Mouse (Mus musculus): ENCODE data around the gene Rhobtb3. TPM values are rescaled to one million over a fixed set of nuclear protein-coding genes. Genes with fewer than 3 reads are reported as not detected.
A peak's percentile ranks its signal among the peaks of the same experiment; 100 is the strongest.
"Not testable (repeated sequence)": the region's sequence is repeated elsewhere in the genome, so short reads cannot be mapped to it uniquely, and the experiment has no call there.

Rhobtb3 gene
- polyA plus RNA-seq, 1 experiment from 2014 or later: 52.4 TPM

DNA sequence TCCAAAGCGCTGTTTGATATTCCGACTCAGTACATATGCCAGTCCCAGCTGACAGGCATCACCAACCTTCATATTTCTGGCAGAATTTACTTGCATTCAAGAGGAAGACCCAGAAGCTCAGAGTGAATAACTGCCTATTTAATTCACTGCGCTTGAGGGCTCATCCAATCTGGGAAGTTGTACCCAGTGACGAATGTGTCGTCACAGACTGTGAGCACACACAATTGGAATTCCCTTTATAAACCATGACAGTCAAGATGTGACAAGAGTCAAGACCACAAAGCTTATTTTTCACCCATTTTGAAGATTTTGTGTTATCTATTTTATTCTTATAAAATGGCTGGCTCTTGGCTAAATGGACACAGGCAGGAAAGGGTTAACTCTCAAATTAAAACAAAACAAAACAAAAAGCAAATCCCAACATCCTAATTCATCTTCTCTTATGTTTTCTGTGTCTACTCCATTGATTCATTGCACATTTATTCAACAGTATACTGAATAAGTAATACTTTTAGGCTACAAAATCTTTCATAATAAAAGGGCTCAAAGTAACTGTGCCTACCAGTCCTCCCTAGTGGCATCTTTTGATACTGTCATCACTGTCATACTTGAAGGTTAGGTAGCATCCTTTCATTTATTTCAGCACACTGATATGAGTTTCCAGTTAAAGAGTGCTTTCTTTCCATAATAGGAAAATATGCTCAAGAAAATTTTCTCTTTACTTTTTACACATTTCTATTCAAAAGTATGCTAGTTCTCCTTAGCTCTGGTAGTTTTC lies 2.0 kb downstream of the Rhobtb3 start:
- Histone ChIP-seq H3K27me3 (ENCODE audit: insufficient read depth, low read length) (no peaks in the 10 kb centered on the region), H3K9me3 (ENCODE audit: low read depth, low read length) (no peaks in the 10 kb centered on the region), H3K27ac (ENCODE audit: low read depth) (no peak overlapping the region), H3K4me3 (ENCODE audit: low read depth, low read length) (peak overlapping the region; percentile 15; the same call in 1 of the 2 replicates), H3K36me3 (ENCODE audit: insufficient read depth) (peaks cover 21% of the 10 kb centered on the region), H3K4me1 (ENCODE audit: insufficient read depth) (peaks cover 11% of the 10 kb centered on the region), H3K9ac (no peak overlapping the region), H3K4me2 (peak overlapping the region; percentile 53)
- ATAC-seq (ENCODE audit: insufficient read depth) (no peak), DNase-seq (peak; percentile 5)
- no peak for TF ChIP-seq CTCF (IDR thresholded peaks at IDR 0.05; ENCODE audit: low read depth)
- 86% methylated on average over 5 of the region's 5 CpGs for WGBS

DNA sequence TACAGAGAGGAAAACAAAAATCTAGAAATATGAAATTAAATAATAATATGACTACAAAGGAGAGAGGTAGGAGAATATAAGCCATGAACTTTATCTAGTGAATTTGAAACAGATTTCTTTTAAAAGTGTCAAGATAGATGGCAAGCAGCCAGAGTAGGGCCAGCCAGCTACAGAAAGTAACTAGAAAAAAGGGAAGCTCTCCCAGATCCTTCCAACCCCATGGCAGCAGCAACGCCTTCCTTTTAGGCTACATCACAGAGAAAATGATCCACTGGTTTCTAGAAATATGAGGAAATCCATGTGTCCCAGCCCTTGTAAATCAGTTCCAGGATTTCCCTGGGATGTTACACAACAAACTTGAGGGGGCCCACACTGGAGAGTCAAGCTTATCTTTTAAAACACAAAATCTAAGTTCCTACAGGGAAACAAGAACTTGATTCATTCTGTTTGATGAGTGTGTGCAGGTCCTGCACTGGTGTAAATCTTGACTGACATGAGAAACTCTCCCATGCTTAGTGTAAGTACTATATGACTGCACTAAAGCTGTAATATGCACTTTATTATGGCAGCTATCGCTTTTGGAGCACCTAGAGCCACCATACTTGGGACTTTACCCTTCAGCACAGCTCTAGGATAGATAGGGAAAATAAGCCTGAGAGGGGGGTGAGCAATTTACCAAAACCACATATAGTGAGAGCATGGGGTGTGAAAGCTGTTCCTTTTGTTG lies 2.8 kb downstream of the Rhobtb3 start:
- TF ChIP-seq CTCF (IDR thresholded peaks at IDR 0.05; ENCODE audit: low read depth): no peak
- H3K4me3 ChIP-seq (ENCODE audit: low read depth, low read length): peak overlapping the region; percentile 15; the same call in 1 of the 2 replicates
- H3K36me3 ChIP-seq (ENCODE audit: insufficient read depth): peaks cover 21% of the 10 kb centered on the region
- H3K27me3 ChIP-seq (ENCODE audit: insufficient read depth, low read length): no peaks in the 10 kb centered on the region
- no peak for ATAC-seq (ENCODE audit: insufficient read depth)
- H3K4me1 ChIP-seq (ENCODE audit: insufficient read depth): peaks cover 11% of the 10 kb centered on the region
- no peak overlapping the region for H3K9ac ChIP-seq
- H3K4me2 ChIP-seq: peak overlapping the region; percentile 53
- no peaks in the 10 kb centered on the region for H3K9me3 ChIP-seq (ENCODE audit: low read depth, low read length)
- no peak overlapping the region for H3K27ac ChIP-seq (ENCODE audit: low read depth)
- DNase-seq: peak; percentile 40
- WGBS: 58% methylated on average over 2 of the region's 2 CpGs

DNA sequence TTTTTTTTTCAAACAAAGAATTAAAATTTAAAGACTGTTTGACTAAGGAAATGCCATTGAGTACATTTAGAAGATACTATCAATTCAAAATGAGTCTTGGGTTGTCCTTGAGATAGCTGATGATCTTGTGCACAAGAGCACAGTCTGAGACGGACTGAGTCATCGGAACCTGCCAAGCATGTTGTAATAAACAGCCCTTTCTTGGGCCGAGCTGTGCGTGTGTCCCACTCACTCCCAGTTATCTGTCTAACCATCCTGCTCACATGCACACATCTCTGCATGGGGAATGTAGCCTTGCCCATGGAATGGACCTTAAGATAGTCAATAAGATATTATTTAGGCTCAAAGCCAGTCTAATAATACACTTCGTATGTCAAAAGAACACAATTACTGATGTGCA lies 4.9 kb downstream of the Rhobtb3 start:
- 91% methylated on average over 5 of the region's 5 CpGs for WGBS
- Histone ChIP-seq H3K36me3 (ENCODE audit: insufficient read depth) (peaks cover 21% of the 10 kb centered on the region), H3K4me3 (ENCODE audit: low read depth, low read length) (no peak overlapping the region), H3K27me3 (ENCODE audit: insufficient read depth, low read length) (no peaks in the 10 kb centered on the region), H3K9ac (no peak overlapping the region), H3K27ac (ENCODE audit: low read depth) (no peak overlapping the region), H3K4me2 (no peak overlapping the region), H3K9me3 (ENCODE audit: low read depth, low read length) (no peaks in the 10 kb centered on the region), H3K4me1 (ENCODE audit: insufficient read depth) (peaks cover 7% of the 10 kb centered on the region)
- ATAC-seq (ENCODE audit: insufficient read depth): no peak
- no peak for TF ChIP-seq CTCF (IDR thresholded peaks at IDR 0.05; ENCODE audit: low read depth)
- DNase-seq: no peak

DNA sequence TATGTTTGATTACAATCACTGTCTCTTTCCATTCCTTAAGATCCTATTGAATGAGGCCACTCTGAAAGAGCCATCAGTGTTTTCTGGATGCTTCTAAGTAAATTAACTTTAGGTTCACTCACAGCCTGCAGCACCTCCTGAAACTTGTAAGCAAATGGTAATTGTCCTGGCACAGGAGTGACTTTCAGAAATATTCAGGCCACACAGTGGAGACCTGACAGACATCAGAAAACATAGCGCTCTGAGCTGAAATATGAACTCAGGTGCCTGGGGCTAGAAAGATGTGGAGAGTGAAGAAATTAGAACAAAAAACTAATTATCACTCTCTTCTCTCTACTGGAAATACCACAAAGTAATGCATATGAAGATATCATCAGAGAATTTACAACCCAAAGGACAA lies 10.4 kb downstream of the Rhobtb3 start:
- 100% methylated on average over 1 of the region's 1 CpGs for WGBS
- no peak for TF ChIP-seq CTCF (IDR thresholded peaks at IDR 0.05; ENCODE audit: low read depth)
- Histone ChIP-seq H3K36me3 (ENCODE audit: insufficient read depth) (peaks cover 36% of the 10 kb centered on the region), H3K27ac (ENCODE audit: low read depth) (no peak overlapping the region), H3K4me2 (no peak overlapping the region), H3K4me3 (ENCODE audit: low read depth, low read length) (no peak overlapping the region), H3K9me3 (ENCODE audit: low read depth, low read length) (no peaks in the 10 kb centered on the region), H3K27me3 (ENCODE audit: insufficient read depth, low read length) (no peaks in the 10 kb centered on the region), H3K4me1 (ENCODE audit: insufficient read depth) (peaks cover 3% of the 10 kb centered on the region; the same call in 1 of the 2 replicates), H3K9ac (no peak overlapping the region)
- DNase-seq (no peak), ATAC-seq (ENCODE audit: insufficient read depth) (no peak)

DNA sequence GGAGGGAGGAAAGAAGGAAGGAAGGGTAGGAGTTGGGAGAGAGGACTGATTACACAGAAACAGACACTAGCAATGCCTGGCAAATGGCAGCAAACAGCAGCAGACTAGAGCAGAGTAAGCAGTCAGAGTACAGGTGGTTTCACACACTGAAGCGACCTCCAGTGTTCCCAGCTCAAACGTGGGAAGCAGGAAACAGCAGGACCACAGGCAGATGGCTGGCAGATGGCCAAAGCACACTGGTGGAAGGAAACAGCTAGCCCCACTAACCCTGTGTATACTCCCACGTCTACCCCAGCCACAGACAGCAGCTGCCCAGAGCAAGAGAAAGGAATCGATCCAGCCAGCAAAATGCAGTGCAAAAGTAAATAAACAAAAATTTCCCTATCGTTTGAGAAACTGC lies 12.7 kb downstream of the Rhobtb3 start:
- WGBS: 14% methylated on average over 5 of the region's 5 CpGs
- Histone ChIP-seq H3K9ac (no peak overlapping the region), H3K4me2 (no peak overlapping the region), H3K27ac (ENCODE audit: low read depth) (no peak overlapping the region), H3K9me3 (ENCODE audit: low read depth, low read length) (no peaks in the 10 kb centered on the region), H3K36me3 (ENCODE audit: insufficient read depth) (peaks cover 26% of the 10 kb centered on the region; the same call in 1 of the 2 replicates), H3K4me3 (ENCODE audit: low read depth, low read length) (no peak overlapping the region), H3K27me3 (ENCODE audit: insufficient read depth, low read length) (no peaks in the 10 kb centered on the region), H3K4me1 (ENCODE audit: insufficient read depth) (peaks cover 3% of the 10 kb centered on the region; the same call in 1 of the 2 replicates)
- DNase-seq (peak; percentile 71), ATAC-seq (ENCODE audit: insufficient read depth) (peak; percentile 86; the same call in 1 of the 2 replicates)
- TF ChIP-seq CTCF (IDR thresholded peaks at IDR 0.05; ENCODE audit: low read depth): no peak

DNA sequence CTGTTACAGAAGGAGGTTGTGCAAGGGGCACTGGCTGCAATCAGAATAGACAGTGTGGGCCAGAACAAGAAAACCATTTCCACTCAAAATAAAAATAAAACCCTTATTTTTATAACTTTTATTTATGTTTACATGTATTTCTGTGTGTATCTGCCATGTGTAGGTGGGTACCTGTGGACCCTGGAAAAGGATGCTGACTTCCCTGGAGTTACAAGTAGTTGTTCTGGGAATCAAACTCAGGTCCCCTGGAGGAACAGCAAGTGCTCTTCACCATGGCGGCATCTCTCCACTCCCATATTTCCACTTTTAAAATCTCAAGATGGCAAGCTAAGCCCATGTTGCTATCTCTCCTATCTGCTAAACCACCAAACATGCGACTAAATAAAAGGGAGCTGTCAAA lies 13.1 kb downstream of the Rhobtb3 start:
- 55% methylated on average over 2 of the region's 2 CpGs for WGBS
- ATAC-seq (ENCODE audit: insufficient read depth) (0 out of 2 replicates have a peak, but pooled peaks have one; percentile 11), DNase-seq (no peak)
- Histone ChIP-seq H3K4me3 (ENCODE audit: low read depth, low read length) (no peak overlapping the region), H3K4me1 (ENCODE audit: insufficient read depth) (peaks cover 3% of the 10 kb centered on the region; the same call in 1 of the 2 replicates), H3K4me2 (no peak overlapping the region), H3K9ac (no peak overlapping the region), H3K27me3 (ENCODE audit: insufficient read depth, low read length) (no peaks in the 10 kb centered on the region), H3K36me3 (ENCODE audit: insufficient read depth) (peaks cover 26% of the 10 kb centered on the region; the same call in 1 of the 2 replicates), H3K27ac (ENCODE audit: low read depth) (no peak overlapping the region), H3K9me3 (ENCODE audit: low read depth, low read length) (no peaks in the 10 kb centered on the region)
- TF ChIP-seq CTCF (IDR thresholded peaks at IDR 0.05; ENCODE audit: low read depth): no peak

DNA sequence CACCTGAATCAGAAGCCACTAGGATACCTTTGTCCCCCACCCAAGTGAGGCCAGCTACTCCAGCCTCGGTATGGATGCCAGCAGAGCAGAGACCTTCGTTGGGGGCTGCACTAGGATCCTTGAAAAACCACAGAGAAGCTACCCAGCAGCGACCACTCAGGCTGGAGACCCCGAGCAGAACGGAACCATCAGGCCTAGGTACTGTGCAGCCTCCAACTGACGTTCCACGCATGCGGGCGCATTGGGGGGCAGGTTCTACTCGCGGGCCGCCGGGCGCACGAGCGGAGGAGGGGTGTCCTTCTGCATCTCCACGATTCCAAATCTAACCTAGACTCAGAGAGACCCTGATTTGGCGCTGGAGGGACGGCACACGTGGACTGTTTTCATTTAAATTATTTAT lies 13.7 kb downstream of the Rhobtb3 start:
- H3K36me3 ChIP-seq (ENCODE audit: insufficient read depth): peaks cover 26% of the 10 kb centered on the region; the same call in 1 of the 2 replicates
- no peaks in the 10 kb centered on the region for H3K27me3 ChIP-seq (ENCODE audit: insufficient read depth, low read length)
- H3K4me1 ChIP-seq (ENCODE audit: insufficient read depth): peaks cover 3% of the 10 kb centered on the region; the same call in 1 of the 2 replicates
- 94% methylated on average over 20 of the region's 20 CpGs for WGBS
- no peak overlapping the region for H3K27ac ChIP-seq (ENCODE audit: low read depth)
- no peak overlapping the region for H3K4me3 ChIP-seq (ENCODE audit: low read depth, low read length)
- no peak overlapping the region for H3K9ac ChIP-seq
- ATAC-seq (ENCODE audit: insufficient read depth): peak; percentile 35; the same call in 1 of the 2 replicates
- TF ChIP-seq CTCF (IDR thresholded peaks at IDR 0.05; ENCODE audit: low read depth): no peak
- no peaks in the 10 kb centered on the region for H3K9me3 ChIP-seq (ENCODE audit: low read depth, low read length)
- no peak for DNase-seq
- H3K4me2 ChIP-seq: no peak overlapping the region

DNA sequence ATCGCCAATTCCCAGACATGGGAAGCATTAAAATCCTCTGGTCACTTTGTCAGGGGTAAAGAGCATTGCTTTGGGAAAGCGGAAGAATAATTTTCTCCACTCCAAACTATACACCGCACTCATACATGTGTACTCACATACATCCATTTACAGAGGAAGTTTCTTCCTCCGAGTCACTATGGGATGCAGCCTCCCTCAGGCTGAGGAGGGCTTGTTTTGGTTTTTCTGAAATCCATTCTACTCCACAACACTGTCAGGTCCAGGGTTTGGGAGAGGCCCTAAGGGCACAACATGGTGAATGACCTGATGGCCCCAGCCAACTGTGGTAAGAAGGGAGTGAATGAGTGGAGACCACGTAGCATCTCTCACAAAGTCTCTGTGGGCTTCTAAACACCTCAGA lies 14.7 kb downstream of the Rhobtb3 start:
- 95% methylated on average over 5 of the region's 5 CpGs for WGBS
- DNase-seq; H3K4me3 ChIP-seq (ENCODE audit: low read depth, low read length); H3K27ac ChIP-seq (ENCODE audit: low read depth); ATAC-seq (ENCODE audit: insufficient read depth); H3K9me3 ChIP-seq (ENCODE audit: low read depth, low read length); H3K4me1 ChIP-seq (ENCODE audit: insufficient read depth); H3K4me2 ChIP-seq; H3K27me3 ChIP-seq (ENCODE audit: insufficient read depth, low read length); H3K9ac ChIP-seq: not testable (repeated sequence)
- H3K36me3 ChIP-seq (ENCODE audit: insufficient read depth): peaks cover 26% of the 10 kb centered on the region; the same call in 1 of the 2 replicates
